3 mouse cellular contexts compared by ENCODE assay signal in the genomic region with DNA sequence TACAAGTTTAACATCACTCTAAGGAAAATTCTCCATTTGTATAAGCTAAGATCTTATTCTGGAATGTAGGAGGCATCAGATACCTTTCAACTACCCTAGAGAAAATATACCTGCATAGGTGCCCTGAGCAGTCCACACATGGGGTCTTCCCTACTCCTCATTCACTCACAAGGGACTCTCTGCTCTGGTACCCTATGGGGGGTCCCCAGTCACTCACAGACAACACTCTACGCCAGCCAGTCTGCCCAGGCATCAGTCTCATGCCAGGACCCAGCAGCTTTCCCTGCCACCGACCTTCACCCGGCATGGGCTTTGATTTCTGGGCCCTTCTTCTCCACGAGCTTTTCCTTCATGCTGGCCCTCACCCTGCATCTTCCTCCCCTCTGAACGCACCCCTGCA. TPM values are rescaled to one million over a fixed set of nuclear protein-coding genes. Genes with fewer than 3 reads are reported as not detected.
A peak's percentile ranks its signal among the peaks of the same experiment; 100 is the strongest.
DNase-seq lines count a peak whose midpoint lies in the region; ATAC-seq and TF ChIP-seq lines count a peak whose summit lies in the region.
"Not testable (repeated sequence)": the region's sequence is repeated elsewhere in the genome, so short reads cannot be mapped to it uniquely, and the experiment has no call there.

No protein-coding gene starts in this region.

- not testable (repeated sequence) for ATAC-seq in lung, postnatal 0 days

- H3K4me3 ChIP-seq in left cerebral cortex, adult 2 months; lung, postnatal 0 days (ENCODE audit: low read depth, low read length): not testable (repeated sequence)

- H3K4me1 ChIP-seq in lung, postnatal 0 days (ENCODE audit: insufficient read depth, low read depth, low read length) = not testable (repeated sequence)

- 59% methylated on average over 4 of the region's 5 CpGs for WGBS in lung, postnatal 0 days

- not testable (repeated sequence) for TF ChIP-seq EP300 in lung, postnatal 0 days (IDR thresholded peaks at IDR 0.05)

- peak; percentile 91 for DNase-seq in heart, adult 11 months
- DNase-seq in left cerebral cortex, adult 2 months (ENCODE audit: extremely low spot score in 1 of 2, low spot score in 2 of 2); lung, postnatal 0 days (ENCODE audit: low spot score): not testable (repeated sequence)

- not testable (repeated sequence) for H3K27me3 ChIP-seq in lung, postnatal 0 days (replicated peaks; ENCODE audit: insufficient read depth, low read length)

- not testable (repeated sequence) for TF ChIP-seq CTCF in left cerebral cortex, adult 2 months (IDR thresholded peaks at IDR 0.05); lung, postnatal 0 days (IDR thresholded peaks at IDR 0.05)

- intact Hi-C loops in left cerebral cortex, adult 2 months (cut with DNase I) = not testable (repeated sequence)

- H3K9ac ChIP-seq in lung, postnatal 0 days (replicated peaks; ENCODE audit: low read depth) = not testable (repeated sequence)

- not testable (repeated sequence) for H3K36me3 ChIP-seq in lung, postnatal 0 days (ENCODE audit: insufficient read depth, low read length)

- H3K4me2 ChIP-seq in lung, postnatal 0 days (replicated peaks; ENCODE audit: low read depth, low read length) = not testable (repeated sequence)

- peak overlapping the region; percentile 59; the same call in 1 of the 2 replicates for H3K27ac ChIP-seq in left cerebral cortex, adult 2 months
- H3K27ac ChIP-seq in lung, postnatal 0 days (ENCODE audit: low read length) = 0 out of 2 replicates have a peak overlapping the region, but pooled peaks have one; percentile 75

- not testable (repeated sequence) for H3K9me3 ChIP-seq in lung, postnatal 0 days (ENCODE audit: low read length)

RNA-seq across cellular contexts. Expression of a gene that starts 10.9 kb away (rescaled TPM):
- 10 to 100 TPM; 19.5 to 21.5 TPM for total RNA-seq in left cerebral cortex, adult 2 months (2021)
- polyA plus RNA-seq in lung, postnatal 0 days (2015; fragmentation: Nextera tagmentation; extraction: Ambion mirVana) = 41.1 and 44.2 TPM in 2 replicates
